Mouse (Mus musculus) forebrain, embryonic 16.5 days (tissue): ENCODE data around the gene Prkci. TPM values are rescaled to one million over a fixed set of nuclear protein-coding genes. Genes with fewer than 3 reads are reported as not detected.

ENCODE experiments used
- ATAC-seq: fragments of 200-750 bp; cut with Nextera tagmentation; 2 replicates; pipeline ENCODE4 v1.8.0; 2017; ENCODE audit warnings: mild to moderate bottlenecking, moderate library complexity
- H3K27ac ChIP-seq: fragments of 300-500 bp; sonication (generic); 2 replicates; pipeline ENCODE4 v1.5.1; 2014; ENCODE audit warnings: low read length, control low read depth
- H3K27me3 ChIP-seq: fragments of 300-500 bp; sonication (generic); replicated peaks from 2 replicates; pipeline ENCODE4 v1.6.1; 2014; ENCODE audit warnings: low read length; ENCODE audit not compliant: control insufficient read depth, insufficient read depth
- H3K36me3 ChIP-seq: fragments of 300-500 bp; sonication (generic); 2 replicates; pipeline ENCODE4 v1.6.1; 2014; ENCODE audit not compliant: control insufficient read depth, insufficient read depth
- H3K4me1 ChIP-seq: fragments of 300-500 bp; sonication (generic); replicated peaks from 2 replicates; pipeline ENCODE4 v1.6.1; 2014; ENCODE audit warnings: low read length; ENCODE audit not compliant: control insufficient read depth, insufficient read depth
- H3K4me2 ChIP-seq: fragments of 300-500 bp; sonication (generic); 2 replicates; pipeline ENCODE4 v1.6.1; 2014; ENCODE audit warnings: mild to moderate bottlenecking, low read length, control low read depth
- H3K4me3 ChIP-seq: fragments of 300-500 bp; sonication (generic); replicated peaks from 2 replicates; pipeline ENCODE4 v1.5.1; 2014; ENCODE audit warnings: mild to moderate bottlenecking, low read length, control low read depth
- H3K9ac ChIP-seq: fragments of 300-500 bp; sonication (generic); replicated peaks from 2 replicates; pipeline ENCODE4 v1.6.1; 2014; ENCODE audit warnings: low read depth, low read length, control low read depth
- H3K9me3 ChIP-seq: fragments of 300-500 bp; sonication (generic); 2 replicates; pipeline ENCODE4 v1.6.1; 2016; ENCODE audit warnings: low read length; ENCODE audit not compliant: control insufficient read depth
- WGBS: fragments of 180-500 bp; shearing (Covaris S2); extraction: QIAGEN DNeasy Blood & Tissue Kit; methylation state at CpG from one replicate; pipeline ENCODE4 v1.1.7; 2014; 5-methylcytosine and 5-hydroxymethylcytosine counted together
- microRNA-seq: library from miRNA; unstranded; fragments of <30 nt; microRNA quantifications from one replicate; pipeline ENCODE4, GENCODE M21; 2017
- polyA plus RNA-seq: library from polyadenylated mRNA; unstranded; fragments of >200 nt; fragmentation: Nextera tagmentation; extraction: Ambion mirVana; gene quantifications from 2 replicates; pipeline ENCODE4 v1.2.1, GENCODE M21; 2015

The Prkci gene
- polyA plus RNA-seq, 1 experiment from 2014 or later = 25.5 TPM

DNA sequence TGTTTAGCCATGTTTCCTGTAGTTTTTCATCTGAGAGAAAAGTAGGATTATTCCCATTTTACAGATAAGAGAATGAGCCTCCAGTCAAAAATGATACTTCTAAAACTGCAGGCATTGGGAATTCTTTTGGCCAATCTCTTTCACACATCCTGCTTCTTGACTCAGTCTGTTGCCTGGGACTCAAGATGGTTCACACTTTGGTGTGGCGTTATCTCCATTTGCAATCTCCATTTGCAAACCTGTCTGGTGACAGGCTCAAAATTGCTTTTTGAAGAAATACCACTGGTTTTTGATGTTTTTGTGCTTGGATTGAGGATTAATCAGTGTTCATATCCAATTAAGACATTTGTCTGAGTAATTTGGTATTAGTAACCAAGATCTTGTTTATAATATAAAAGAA, 103.0 kb downstream of the Prkci start:
- ATAC-seq = no peak
- no peaks in the 10 kb centered on the region for H3K27me3 ChIP-seq
- H3K4me2 ChIP-seq = peak overlapping the region; percentile 35
- no peak overlapping the region for H3K9ac ChIP-seq
- no peaks in the 10 kb centered on the region for H3K36me3 ChIP-seq
- no peak overlapping the region for H3K27ac ChIP-seq
- no peaks in the 10 kb centered on the region for H3K9me3 ChIP-seq
- 73% methylated on average over 1 of the region's 1 CpGs for WGBS
- peaks cover 30% of the 10 kb centered on the region for H3K4me1 ChIP-seq
- no peak overlapping the region for H3K4me3 ChIP-seq

- Histone ChIP-seq H3K27me3 (no peaks in the 10 kb centered on the region), H3K4me3 (no peak overlapping the region), H3K9me3 (no peaks in the 10 kb centered on the region), H3K36me3 (no peaks in the 10 kb centered on the region), H3K4me1 (peaks cover 30% of the 10 kb centered on the region), H3K4me2 (peak overlapping the region; percentile 36; the same call in 1 of the 2 replicates), H3K9ac (no peak overlapping the region), H3K27ac (no peak overlapping the region)
- WGBS = 88% methylated on average over 5 of the region's 5 CpGs
- no peak for ATAC-seq
These were observed 104.5 kb downstream of the Prkci start for GRCm38 (mm10) chr3:31100026-31100425.

GRCm38 (mm10) chr3:31100802-31101201, 105.3 kb downstream of the Prkci start:
- no peaks in the 10 kb centered on the region for H3K9me3 ChIP-seq
- ATAC-seq = no peak
- H3K9ac ChIP-seq = no peak overlapping the region
- H3K4me3 ChIP-seq = no peak overlapping the region
- no peaks in the 10 kb centered on the region for H3K36me3 ChIP-seq
- H3K27me3 ChIP-seq = no peaks in the 10 kb centered on the region
- H3K4me1 ChIP-seq = peaks cover 30% of the 10 kb centered on the region
- 91% methylated on average over 3 of the region's 3 CpGs for WGBS
- H3K4me2 ChIP-seq = no peak overlapping the region
- H3K27ac ChIP-seq = no peak overlapping the region

Small RNA genes within 50 kb of the gene (microRNA-seq; reads per million reads assigned to microRNA genes)
- gene Mir7008 = 1.0 reads per million

Other genes starting within 250 kb of the Prkci start
- not detected in 2 replicates for gene Samd7, start 249.5 kb upstream of the Prkci start, polyA plus RNA-seq
- gene Sec62, start 202.9 kb upstream of the Prkci start, polyA plus RNA-seq = 65.3 and 73.4 TPM in 2 replicates
- 0.65 and 1.3 TPM in 2 replicates for gene Gpr160, start 139.8 kb upstream of the Prkci start, polyA plus RNA-seq
- 7.5 and 8.5 TPM in 2 replicates for gene Phc3, start 26.3 kb upstream of the Prkci start, polyA plus RNA-seq
- gene Skil, start 99.3 kb downstream of the Prkci start, polyA plus RNA-seq = 30.8 and 32.3 TPM in 2 replicates
- gene Cldn11, start 154.2 kb downstream of the Prkci start, polyA plus RNA-seq = 43.5 and 64.5 TPM in 2 replicates